Mouse (Mus musculus): ENCODE data around the gene Esrrg.

DNA sequence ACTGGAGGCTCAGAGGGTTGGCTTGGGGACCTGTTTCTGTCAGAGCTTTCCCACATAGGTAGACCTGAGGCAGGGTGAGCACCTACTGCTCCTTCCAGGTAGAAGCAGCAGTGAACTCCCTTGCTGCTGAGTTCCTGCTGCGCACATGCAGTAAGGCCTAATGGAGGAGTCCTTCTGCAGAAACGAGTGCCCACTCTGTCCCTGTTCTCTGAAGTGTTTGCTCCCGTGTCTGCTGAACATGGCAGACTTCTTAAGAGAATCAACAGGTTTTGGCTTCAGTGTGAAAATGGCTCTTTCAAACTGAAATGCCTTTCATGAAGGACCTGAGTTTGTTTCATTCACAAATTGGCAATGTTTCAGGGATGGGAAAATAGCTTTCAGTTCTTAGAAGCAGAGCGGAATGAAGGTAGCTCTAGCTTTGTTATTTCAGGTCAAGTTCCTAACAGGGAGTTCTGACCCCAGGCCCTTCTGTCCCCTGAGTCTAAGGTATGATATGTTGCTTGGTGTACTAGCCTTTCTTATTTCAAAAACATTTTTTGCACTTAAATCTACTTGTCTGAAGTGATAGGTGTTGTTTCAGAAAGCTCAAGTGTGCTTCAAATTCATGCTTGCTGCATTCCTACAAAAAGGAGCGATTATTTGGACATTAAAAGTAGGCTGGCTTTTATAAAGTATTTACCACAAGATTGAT is 185.8 kb downstream of the Esrrg start:
- TF ChIP-seq CTCF (IDR thresholded peaks at IDR 0.05): no peak
- TF ChIP-seq POLR2A (IDR thresholded peaks at IDR 0.05; ENCODE audit: insufficient read depth, low read depth, low read length): no peak
